Comparison of ENCODE assay signal across 7 mouse cellular contexts in the genomic region with DNA sequence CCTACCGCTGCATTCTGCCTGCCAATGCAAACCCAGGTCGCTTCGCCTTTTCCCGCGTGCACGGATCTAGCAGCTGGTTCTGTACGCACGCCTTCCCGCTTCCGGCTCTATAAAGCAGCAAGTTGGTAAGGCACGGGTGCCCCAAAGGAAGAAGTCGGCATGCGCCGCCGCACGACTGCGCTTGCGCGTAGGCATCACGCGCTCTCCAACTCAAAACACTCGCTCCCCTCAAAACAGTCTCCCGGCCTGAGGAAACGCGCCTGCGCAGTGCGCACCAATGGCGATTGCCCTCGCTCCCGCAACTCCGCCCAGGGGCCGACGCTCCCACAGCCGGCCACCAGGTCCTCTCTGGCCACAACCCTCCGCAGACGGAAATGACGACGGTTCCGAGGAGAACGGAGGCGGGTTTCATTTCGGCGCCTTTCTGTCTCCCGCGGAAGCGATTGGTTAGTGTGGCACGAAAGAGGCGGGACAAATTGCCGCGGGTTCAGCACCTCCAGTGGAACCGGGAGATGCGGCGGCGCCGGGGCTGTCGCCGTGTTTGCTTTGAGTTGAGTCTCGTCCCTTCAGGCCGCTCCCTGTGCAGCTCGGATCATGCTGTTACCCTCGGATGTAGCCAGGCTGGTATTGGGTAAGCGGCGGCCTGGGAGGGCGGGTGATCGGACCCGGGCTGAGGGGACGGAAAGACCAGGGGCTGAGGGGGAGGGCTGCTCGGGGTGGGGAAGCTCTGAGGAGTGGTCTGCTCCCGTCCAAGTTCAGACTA. TPM values are rescaled to one million over a fixed set of nuclear protein-coding genes. Genes with fewer than 3 reads are reported as not detected.
DNase-seq lines count a peak whose midpoint lies in the region; ATAC-seq lines count a peak whose summit lies in the region.

Gene Atm, minus strand, starts transcription at position 183 of the 763 bp plus-strand sequence.
Gene Npat, plus strand, starts transcription at position 490 of the 763 bp plus-strand sequence.

- H3K27ac ChIP-seq in intestine, embryonic 15.5 days = peak within 1 kb of the TSS; percentile 92
- H3K27ac ChIP-seq in midbrain, embryonic 10.5 days (replicated peaks) = peak within 1 kb of the TSS; percentile 92

- ATAC-seq in intestine, embryonic 15.5 days = peak; percentile 99

- no peaks in the 10 kb centered on the region for H3K9me3 ChIP-seq in intestine, embryonic 15.5 days
- H3K9me3 ChIP-seq in midbrain, embryonic 10.5 days (replicated peaks) = no peaks in the 10 kb centered on the region

- intact Hi-C loops in gastrocnemius, postnatal 36 days (cut with DNase I) = no loop called here
- intact Hi-C loops in left cerebral cortex, postnatal 25 days (cut with DNase I) = loop anchor here (5.0 kb wide), 1 partner anchor 289 kb away; the partner anchor contains the start of gene Ddx10

- peaks cover 6% of the 10 kb centered on the region for H3K4me1 ChIP-seq in intestine, embryonic 15.5 days (replicated peaks)
- H3K4me1 ChIP-seq in midbrain, embryonic 10.5 days = peaks cover 37% of the 10 kb centered on the region

- peak within 1 kb of the TSS; percentile 78 for H3K4me2 ChIP-seq in intestine, embryonic 15.5 days (replicated peaks)

- DNase-seq in adrenal gland, adult 2 months = peak; percentile 100
- DNase-seq in embryo, embryonic 11.5 days (ENCODE audit: low read depth, low spot score) = peak; percentile 100
- peak; percentile 98 to 99 for DNase-seq in gastrocnemius, postnatal 36 days
- DNase-seq in left cerebral cortex, postnatal 25 days (ENCODE audit: low spot score in 2 of 2) = peak; percentile 99 to 100
- peak; percentile 100 for DNase-seq in midbrain, embryonic 10.5 days (ENCODE audit: low spot score)
- DNase-seq in right cerebral cortex, postnatal 4 days = peak; percentile 99

- peak within 1 kb of the TSS; percentile 69 for H3K4me3 ChIP-seq in intestine, embryonic 15.5 days (replicated peaks)
- H3K4me3 ChIP-seq in midbrain, embryonic 10.5 days = peak within 1 kb of the TSS; percentile 74

- H3K27me3 ChIP-seq in intestine, embryonic 15.5 days (replicated peaks) = no peaks in the 10 kb centered on the region
- H3K27me3 ChIP-seq in midbrain, embryonic 10.5 days (ENCODE audit: low read depth, poor library complexity, severe bottlenecking) = no peaks in the 10 kb centered on the region

- peak within 1 kb of the TSS; percentile 74 for H3K9ac ChIP-seq in intestine, embryonic 15.5 days

- H3K36me3 ChIP-seq in intestine, embryonic 15.5 days = no peaks in the 10 kb centered on the region
- H3K36me3 ChIP-seq in midbrain, embryonic 10.5 days = peaks cover 18% of the 10 kb centered on the region

- under 1% methylated on average over 69 of the region's 69 CpGs for WGBS in intestine, embryonic 15.5 days
- under 1% methylated on average over 69 of the region's 69 CpGs for WGBS in midbrain, embryonic 10.5 days

RNA-seq across cellular contexts. Expression of gene Atm, which starts in this region (rescaled TPM):
- total RNA-seq in adrenal gland, adult 2 months (2021) = 10 to 100 TPM; 11.4 to 13.7 TPM
- 0.27 and 0.35 TPM in 2 replicates for polyA plus RNA-seq in adrenal gland, adult 2 months (2012; rRNA removed)
- 1 to 10 TPM; 6.2 to 8.0 TPM for total RNA-seq in gastrocnemius, postnatal 36 days (2021)
- 11.9 and 12.0 TPM in 2 replicates for polyA plus RNA-seq in intestine, embryonic 15.5 days (2015; fragmentation: Nextera tagmentation; extraction: Ambion mirVana)
- total RNA-seq in left cerebral cortex, postnatal 25 days (2021) = 10 to 100 TPM; 15.3 to 16.8 TPM
- polyA plus RNA-seq in midbrain, embryonic 10.5 days (2016; fragmentation: Nextera tagmentation; extraction: Ambion mirVana) = 18.7 and 19.9 TPM in 2 replicates

RNA-seq across cellular contexts. Expression of gene Npat, which starts in this region (rescaled TPM):
- 10 to 100 TPM; 11.6 to 13.0 TPM for total RNA-seq in adrenal gland, adult 2 months (2021)
- 0.72 and 0.97 TPM in 2 replicates for polyA plus RNA-seq in adrenal gland, adult 2 months (2012; rRNA removed)
- 1 to 10 TPM; 3.3 to 5.7 TPM for total RNA-seq in gastrocnemius, postnatal 36 days (2021)
- polyA plus RNA-seq in intestine, embryonic 15.5 days (2015; fragmentation: Nextera tagmentation; extraction: Ambion mirVana) = 12.1 and 15.0 TPM in 2 replicates
- 10 to 100 TPM; 17.5 to 20.4 TPM for total RNA-seq in left cerebral cortex, postnatal 25 days (2021)
- polyA plus RNA-seq in midbrain, embryonic 10.5 days (2016; fragmentation: Nextera tagmentation; extraction: Ambion mirVana) = 19.3 and 20.4 TPM in 2 replicates

Comparison
In these comparisons a context has a peak if more than half of its experiments do, and no peak if none do; other contexts are left out.
1. Peak in every context shown above with its lines: DNase-seq, ATAC-seq, H3K4me3 ChIP-seq and H3K27ac ChIP-seq.